Comparison of ENCODE assay signal across 7 mouse cellular contexts in genomic region chr14:59440039-59440438, GRCm38 (mm10). TPM values are rescaled to one million over a fixed set of nuclear protein-coding genes. Genes with fewer than 3 reads are reported as not detected.
DNase-seq lines count a peak whose midpoint lies in the region; ATAC-seq lines count a peak whose summit lies in the region.

No protein-coding gene starts in this region.

- peak overlapping the region; percentile 70 for H3K9ac ChIP-seq in neural tube, embryonic 11.5 days (ENCODE audit: low read length)
- peak overlapping the region; percentile 75; the same call in 1 of the 2 replicates for H3K9ac ChIP-seq in embryonic facial prominence, embryonic 12.5 days
- no peak overlapping the region for H3K9ac ChIP-seq in limb, embryonic 11.5 days (ENCODE audit: low read length)
- peak overlapping the region; percentile 94 for H3K9ac ChIP-seq in stomach, embryonic 16.5 days (ENCODE audit: low read length)

- ATAC-seq in neural tube, embryonic 11.5 days (ENCODE audit: insufficient read depth, low FRiP score, low TSS enrichment), result no peak
- no peak for ATAC-seq in embryonic facial prominence, embryonic 12.5 days (ENCODE audit: insufficient number of reproducible peaks, insufficient read depth, low FRiP score, low TSS enrichment)
- ATAC-seq in limb, embryonic 11.5 days (ENCODE audit: insufficient number of reproducible peaks, low FRiP score, low TSS enrichment, low read depth), result no peak
- no peak for ATAC-seq in stomach, embryonic 16.5 days (ENCODE audit: insufficient read depth, low FRiP score)

- no peaks in the 10 kb centered on the region for H3K36me3 ChIP-seq in neural tube, embryonic 11.5 days (ENCODE audit: control insufficient read depth, insufficient read depth, low read length)
- H3K36me3 ChIP-seq in embryonic facial prominence, embryonic 12.5 days, result no peaks in the 10 kb centered on the region
- no peaks in the 10 kb centered on the region for H3K36me3 ChIP-seq in limb, embryonic 11.5 days (ENCODE audit: control insufficient read depth, insufficient read depth, low read length)
- no peaks in the 10 kb centered on the region for H3K36me3 ChIP-seq in stomach, embryonic 16.5 days (ENCODE audit: control insufficient read depth, insufficient read depth, low read length)

- no peaks in the 10 kb centered on the region for H3K27me3 ChIP-seq in neural tube, embryonic 11.5 days (ENCODE audit: control insufficient read depth, insufficient read depth, low read length)
- H3K27me3 ChIP-seq in embryonic facial prominence, embryonic 12.5 days, result no peaks in the 10 kb centered on the region
- no peaks in the 10 kb centered on the region for H3K27me3 ChIP-seq in limb, embryonic 11.5 days (ENCODE audit: control insufficient read depth, insufficient read depth, low read length)
- no peaks in the 10 kb centered on the region for H3K27me3 ChIP-seq in stomach, embryonic 16.5 days (ENCODE audit: control insufficient read depth, insufficient read depth, low read length)

- no peak for DNase-seq in neural tube, embryonic 11.5 days (ENCODE audit: low spot score)
- no peak for DNase-seq in neural tube, embryonic 10.5 days (ENCODE audit: extremely low spot score, low spot score)
- DNase-seq in limb, embryonic 11.5 days (ENCODE audit: low spot score), result no peak
- no peak for DNase-seq in urinary bladder, adult 2 months (ENCODE audit: low spot score)
- DNase-seq in right cerebral cortex, adult 2 months (ENCODE audit: low spot score in 2 of 2), result no peak

- 23% methylated on average over 7 of the region's 7 CpGs for WGBS in neural tube, embryonic 11.5 days
- 29% methylated on average over 7 of the region's 7 CpGs for WGBS in embryonic facial prominence, embryonic 12.5 days
- 33% methylated on average over 7 of the region's 7 CpGs for WGBS in limb, embryonic 11.5 days
- 12% methylated on average over 7 of the region's 7 CpGs for WGBS in stomach, embryonic 16.5 days

- no peak overlapping the region for H3K27ac ChIP-seq in neural tube, embryonic 11.5 days (ENCODE audit: low read depth, low read length)
- no peak overlapping the region for H3K27ac ChIP-seq in embryonic facial prominence, embryonic 12.5 days
- no peak overlapping the region for H3K27ac ChIP-seq in limb, embryonic 11.5 days (replicated peaks; ENCODE audit: low read depth, low read length)
- H3K27ac ChIP-seq in stomach, embryonic 16.5 days (ENCODE audit: low read length), result no peak overlapping the region; the same call in 1 of the 2 replicates

- peaks cover 2% of the 10 kb centered on the region; the same call in 1 of the 2 replicates for H3K4me1 ChIP-seq in neural tube, embryonic 11.5 days (ENCODE audit: control insufficient read depth, insufficient read depth, low read length)
- no peaks in the 10 kb centered on the region; the same call in 1 of the 2 replicates for H3K4me1 ChIP-seq in embryonic facial prominence, embryonic 12.5 days
- H3K4me1 ChIP-seq in limb, embryonic 11.5 days (ENCODE audit: control insufficient read depth, insufficient read depth, low read length), result peaks cover 3% of the 10 kb centered on the region; the same call in 1 of the 2 replicates
- no peaks in the 10 kb centered on the region; the same call in 1 of the 2 replicates for H3K4me1 ChIP-seq in stomach, embryonic 16.5 days (ENCODE audit: control insufficient read depth, insufficient read depth, low read length)

- peak overlapping the region; percentile 65 for H3K4me3 ChIP-seq in neural tube, embryonic 11.5 days (ENCODE audit: low read depth, low read length)
- H3K4me3 ChIP-seq in embryonic facial prominence, embryonic 12.5 days, result peak overlapping the region; percentile 85
- peak overlapping the region; percentile 80 for H3K4me3 ChIP-seq in limb, embryonic 11.5 days (ENCODE audit: low read depth, low read length)
- peak overlapping the region; percentile 95 for H3K4me3 ChIP-seq in stomach, embryonic 16.5 days (replicated peaks; ENCODE audit: low read length)

- H3K4me2 ChIP-seq in neural tube, embryonic 11.5 days (ENCODE audit: low read depth), result peak overlapping the region; percentile 54
- peak overlapping the region; percentile 62 for H3K4me2 ChIP-seq in embryonic facial prominence, embryonic 12.5 days (replicated peaks)
- H3K4me2 ChIP-seq in limb, embryonic 11.5 days (ENCODE audit: low read depth, severe bottlenecking), result peak overlapping the region; percentile 57
- H3K4me2 ChIP-seq in stomach, embryonic 16.5 days (ENCODE audit: low read depth, low read length), result peak overlapping the region; percentile 83

- no peaks in the 10 kb centered on the region for H3K9me3 ChIP-seq in neural tube, embryonic 11.5 days (ENCODE audit: control insufficient read depth, low read length)
- H3K9me3 ChIP-seq in embryonic facial prominence, embryonic 12.5 days, result no peaks in the 10 kb centered on the region
- H3K9me3 ChIP-seq in limb, embryonic 11.5 days (ENCODE audit: control insufficient read depth, low read length), result no peaks in the 10 kb centered on the region
- no peaks in the 10 kb centered on the region for H3K9me3 ChIP-seq in stomach, embryonic 16.5 days (replicated peaks; ENCODE audit: control insufficient read depth, low read length)

RNA-seq across cellular contexts. Expression of gene Setdb2, which starts 0.6 kb away (rescaled TPM):
- 10.3 and 12.9 TPM in 2 replicates for polyA plus RNA-seq in neural tube, embryonic 11.5 days (2014; fragmentation: Nextera tagmentation; extraction: Ambion mirVana)
- polyA plus RNA-seq in embryonic facial prominence, embryonic 12.5 days (2016; fragmentation: Nextera tagmentation; extraction: Ambion mirVana), result 12.5 and 12.7 TPM in 2 replicates
- 13.5 and 14.1 TPM in 2 replicates for polyA plus RNA-seq in limb, embryonic 11.5 days (2014; fragmentation: Nextera tagmentation; extraction: Ambion mirVana)
- polyA plus RNA-seq in stomach, embryonic 16.5 days (2015; fragmentation: Nextera tagmentation; extraction: Ambion mirVana), result 8.0 and 10.0 TPM in 2 replicates
- 6.4 and 7.1 TPM in 2 replicates for polyA plus RNA-seq in urinary bladder, adult 2 months (2012; rRNA removed)

RNA-seq across cellular contexts. Expression of gene Cab39l, which starts 0.7 kb away (rescaled TPM):
- 38.5 and 41.5 TPM in 2 replicates for polyA plus RNA-seq in neural tube, embryonic 11.5 days (2014; fragmentation: Nextera tagmentation; extraction: Ambion mirVana)
- polyA plus RNA-seq in embryonic facial prominence, embryonic 12.5 days (2016; fragmentation: Nextera tagmentation; extraction: Ambion mirVana), result 40.1 and 40.7 TPM in 2 replicates
- polyA plus RNA-seq in limb, embryonic 11.5 days (2014; fragmentation: Nextera tagmentation; extraction: Ambion mirVana), result 52.5 and 53.0 TPM in 2 replicates
- polyA plus RNA-seq in stomach, embryonic 16.5 days (2015; fragmentation: Nextera tagmentation; extraction: Ambion mirVana), result 43.5 TPM in 2 replicates
- 59.8 and 60.7 TPM in 2 replicates for polyA plus RNA-seq in urinary bladder, adult 2 months (2012; rRNA removed)

RNA-seq across cellular contexts. Expression of gene Phf11c, which starts 44.9 kb away (rescaled TPM):
- 0.55 and 0.81 TPM in 2 replicates for polyA plus RNA-seq in neural tube, embryonic 11.5 days (2014; fragmentation: Nextera tagmentation; extraction: Ambion mirVana)
- polyA plus RNA-seq in embryonic facial prominence, embryonic 12.5 days (2016; fragmentation: Nextera tagmentation; extraction: Ambion mirVana), result 0.57 and 0.75 TPM in 2 replicates
- polyA plus RNA-seq in limb, embryonic 11.5 days (2014; fragmentation: Nextera tagmentation; extraction: Ambion mirVana), result 0.91 and 1.3 TPM in 2 replicates
- 0.49 and 0.59 TPM in 2 replicates for polyA plus RNA-seq in stomach, embryonic 16.5 days (2015; fragmentation: Nextera tagmentation; extraction: Ambion mirVana)
- 1.9 and 2.5 TPM in 2 replicates for polyA plus RNA-seq in urinary bladder, adult 2 months (2012; rRNA removed)
